Mouse (Mus musculus) heart, adult 2 months (tissue): ENCODE results near the gene Eif4e.

Source experiments
- CTCF ChIP-seq: fragments of 200-600 bp; IDR thresholded peaks from 2 replicates; pipeline ENCODE4 v1.8.1; 2022; ENCODE audit warnings: antibody characterized with exemption, mild to moderate bottlenecking, moderate library complexity
- EP300 ChIP-seq: fragments of 200-500 bp; IDR thresholded peaks from 2 replicates; pipeline ENCODE4 v1.6.1; 2011; ENCODE audit warnings: low read depth, low read length, control low read depth; ENCODE audit not compliant: insufficient read depth

GRCm38 (mm10) chr3:138544117-138544516 lies 18.1 kb downstream of the Eif4e start:
- TF ChIP-seq CTCF (no peak), EP300 (no peak)
